Mouse (Mus musculus) cortical plate, adult 2 months (tissue): Measurements from ENCODE around the gene Qrich1.

Source experiments
- CTCF ChIP-seq: fragments of 200-500 bp; IDR thresholded peaks from 2 replicates; pipeline ENCODE4 v1.5.1; 2011; ENCODE audit warnings: mild to moderate bottlenecking, control low read depth, low read length; ENCODE audit not compliant: insufficient read depth; ENCODE audit errors: extremely low read depth
- POLR2A ChIP-seq: fragments of 200-500 bp; IDR thresholded peaks from 2 replicates; pipeline ENCODE4 v1.6.1; 2011; ENCODE audit warnings: mild to moderate bottlenecking, low read length, control low read depth; ENCODE audit not compliant: insufficient read depth; ENCODE audit errors: extremely low read depth

DNA sequence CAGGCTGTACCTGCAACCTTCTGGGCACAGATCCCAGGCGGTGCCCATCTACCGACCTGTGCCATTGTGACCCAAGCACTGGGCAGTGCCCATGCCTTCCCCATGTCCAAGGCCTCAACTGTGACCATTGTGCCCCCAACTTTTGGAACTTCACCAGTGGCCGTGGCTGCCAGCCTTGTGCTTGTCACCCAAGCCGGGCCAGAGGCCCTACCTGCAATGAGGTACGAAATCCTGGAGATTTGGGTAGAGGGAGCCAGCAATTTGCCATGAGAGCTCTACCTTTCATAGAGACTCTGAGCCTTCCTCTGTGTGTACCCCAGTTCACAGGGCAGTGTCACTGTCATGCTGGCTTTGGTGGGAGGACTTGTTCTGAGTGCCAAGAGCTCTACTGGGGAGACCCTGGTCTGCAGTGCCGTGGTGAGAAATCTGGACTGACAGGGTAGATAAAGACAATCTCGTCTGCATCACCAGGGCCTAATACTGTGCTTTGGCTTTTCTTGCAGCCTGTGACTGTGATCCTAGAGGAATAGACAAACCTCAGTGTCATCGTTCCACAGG lies 29.6 kb upstream of the Qrich1 start:
- no peak for TF ChIP-seq POLR2A
- no peak for TF ChIP-seq CTCF
